Mouse (Mus musculus): ENCODE results near the gene Exosc7.

The Exosc7 gene

GRCm38 (mm10) chr9:123138891-123139474 is 26.0 kb downstream of the Exosc7 start:
- no peak for DNase-seq (ENCODE audit: low read depth, low spot score)

- no peak for DNase-seq (ENCODE audit: low read depth, low spot score)
Measured at GRCm38 (mm10) chr9:123139887-123140614, 27.0 kb downstream of the Exosc7 start.

- DNase-seq (ENCODE audit: low read depth, low spot score), result no peak
Measured at GRCm38 (mm10) chr9:123148430-123148829, 35.4 kb downstream of the Exosc7 start.

- no peak for DNase-seq (ENCODE audit: low read depth, low spot score)
Measured at GRCm38 (mm10) chr9:123150241-123151020, 37.4 kb downstream of the Exosc7 start, which contains the start of gene Clec3b. Gene Clec3b (plus strand): TSS chr9:123150946.

- DNase-seq (ENCODE audit: low read depth, low spot score), result no peak
Measured at GRCm38 (mm10) chr9:123151561-123151960, 38.5 kb downstream of the Exosc7 start.

GRCm38 (mm10) chr9:123152026-123152425 is 39.0 kb downstream of the Exosc7 start:
- DNase-seq (ENCODE audit: low read depth, low spot score), result no peak

GRCm38 (mm10) chr9:123153121-123153520 is 40.1 kb downstream of the Exosc7 start:
- no peak for DNase-seq (ENCODE audit: low read depth, low spot score)

- no peak for DNase-seq (ENCODE audit: low read depth, low spot score)
Measured at GRCm38 (mm10) chr9:123156910-123157361, 43.9 kb downstream of the Exosc7 start.

- no peak for DNase-seq (ENCODE audit: low read depth, low spot score)
Measured at GRCm38 (mm10) chr9:123157699-123158098, 44.7 kb downstream of the Exosc7 start.

GRCm38 (mm10) chr9:123158125-123158836 is 45.3 kb downstream of the Exosc7 start:
- DNase-seq (ENCODE audit: low read depth, low spot score), result peak; percentile 32

GRCm38 (mm10) chr9:123159330-123159729 is 46.3 kb downstream of the Exosc7 start:
- peak; percentile 61 for DNase-seq (ENCODE audit: low read depth, low spot score)

- DNase-seq (ENCODE audit: low read depth, low spot score), result no peak
Measured at GRCm38 (mm10) chr9:123161792-123162191, 48.8 kb downstream of the Exosc7 start.

- no peak for DNase-seq (ENCODE audit: low read depth, low spot score)
Measured at GRCm38 (mm10) chr9:123162985-123163694, 50.1 kb downstream of the Exosc7 start.

GRCm38 (mm10) chr9:123165781-123166443 is 52.9 kb downstream of the Exosc7 start:
- peak; percentile 17 for DNase-seq (ENCODE audit: low read depth, low spot score)

- DNase-seq (ENCODE audit: low read depth, low spot score), result no peak
Measured at GRCm38 (mm10) chr9:123173760-123174159, 60.7 kb downstream of the Exosc7 start.

- no peak for DNase-seq (ENCODE audit: low read depth, low spot score)
Measured at GRCm38 (mm10) chr9:123174356-123174755, 61.3 kb downstream of the Exosc7 start.

GRCm38 (mm10) chr9:123177380-123178048 is 64.5 kb downstream of the Exosc7 start:
- DNase-seq (ENCODE audit: low read depth, low spot score), result no peak

- DNase-seq (ENCODE audit: low read depth, low spot score), result no peak
Measured at GRCm38 (mm10) chr9:123180003-123180402, 67.0 kb downstream of the Exosc7 start.

GRCm38 (mm10) chr9:123183226-123183625 is 70.2 kb downstream of the Exosc7 start:
- DNase-seq (ENCODE audit: low read depth, low spot score), result no peak

- DNase-seq (ENCODE audit: low read depth, low spot score), result no peak
Measured at GRCm38 (mm10) chr9:123185546-123185945, 72.5 kb downstream of the Exosc7 start.

All from forelimb bud, embryonic 11.5 days (tissue).